Mouse (Mus musculus) cerebellum, postnatal 36 days (tissue): Measurements from ENCODE around the gene Mafk.
A peak's percentile ranks its signal among the peaks of the same experiment; 100 is the strongest.

Source experiments
- DNase-seq, 2 experiments: peaks; one replicate each; pipeline ENCODE4 v3.0.0; 2021 to 2022; ENCODE audit warnings: mixed read lengths in 2 of 2

Mafk gene

GRCm38 (mm10) chr5:139797473-139798167 lies 6.3 kb downstream of the Mafk start:
- peak; percentile 72 to 76 for DNase-seq

GRCm38 (mm10) chr5:139798168-139798900 lies 7.0 kb downstream of the Mafk start:
- DNase-seq = no peak

GRCm38 (mm10) chr5:139799041-139799440 lies 7.7 kb downstream of the Mafk start:
- no peak for DNase-seq

GRCm38 (mm10) chr5:139799801-139800590 lies 8.7 kb downstream of the Mafk start:
- DNase-seq = no peak

- DNase-seq = no peak
These were observed 9.9 kb downstream of the Mafk start for GRCm38 (mm10) chr5:139801231-139801630.

- no peak for DNase-seq
These were observed 10.6 kb downstream of the Mafk start for GRCm38 (mm10) chr5:139801880-139802279.

GRCm38 (mm10) chr5:139803165-139803564 lies 11.9 kb downstream of the Mafk start:
- no peak for DNase-seq

GRCm38 (mm10) chr5:139803601-139804102 lies 12.3 kb downstream of the Mafk start:
- DNase-seq = peak in 1 of 2 experiments; percentile 19

GRCm38 (mm10) chr5:139804107-139804551 lies 12.8 kb downstream of the Mafk start:
- no peak for DNase-seq

- DNase-seq = no peak
These were observed 13.3 kb downstream of the Mafk start for GRCm38 (mm10) chr5:139804573-139805111.

- DNase-seq = no peak
These were observed 14.6 kb downstream of the Mafk start for GRCm38 (mm10) chr5:139805924-139806323.

GRCm38 (mm10) chr5:139809397-139809796 lies 18.1 kb downstream of the Mafk start:
- no peak for DNase-seq

- DNase-seq = no peak
These were observed 20.5 kb downstream of the Mafk start for GRCm38 (mm10) chr5:139811677-139812397.

- DNase-seq = no peak
These were observed 21.2 kb downstream of the Mafk start for GRCm38 (mm10) chr5:139812398-139813125.

GRCm38 (mm10) chr5:139813126-139813490 lies 21.8 kb downstream of the Mafk start:
- no peak for DNase-seq

GRCm38 (mm10) chr5:139813963-139814381 lies 22.7 kb downstream of the Mafk start:
- no peak for DNase-seq

GRCm38 (mm10) chr5:139815964-139816363 lies 24.7 kb downstream of the Mafk start:
- DNase-seq = no peak

- no peak for DNase-seq
These were observed 25.1 kb downstream of the Mafk start for GRCm38 (mm10) chr5:139816445-139816844.

GRCm38 (mm10) chr5:139817292-139817691 lies 26.0 kb downstream of the Mafk start:
- no peak for DNase-seq

- DNase-seq = no peak
These were observed 26.7 kb downstream of the Mafk start for GRCm38 (mm10) chr5:139818056-139818455.

- no peak for DNase-seq
These were observed 27.5 kb downstream of the Mafk start for GRCm38 (mm10) chr5:139818801-139819200.
